Mouse (Mus musculus) brain, embryonic 14.5 days (tissue): ENCODE measurements around the gene Arf6.

ENCODE experiments used
- CTCF ChIP-seq: fragments of 200-500 bp; IDR thresholded peaks from 2 replicates; pipeline ENCODE4 v1.5.1; 2012; ENCODE audit warnings: inconsistent platforms, mild to moderate bottlenecking, moderate library complexity, borderline replicate concordance; ENCODE audit not compliant: insufficient read depth, insufficient read length; ENCODE audit errors: extremely low read depth
- POLR2A ChIP-seq: fragments of 200-500 bp; IDR thresholded peaks from 2 replicates; pipeline ENCODE4 v1.6.1; 2012; ENCODE audit warnings: mild to moderate bottlenecking, inconsistent platforms, borderline replicate concordance; ENCODE audit not compliant: poor library complexity, insufficient read depth, insufficient read length, severe bottlenecking; ENCODE audit errors: extremely low read depth

- TF ChIP-seq POLR2A, result no peak
- TF ChIP-seq CTCF, result no peak
These were observed 30.7 kb downstream of the Arf6 start for GRCm38 (mm10) chr12:69402594-69403167.
